Mouse (Mus musculus): ENCODE results near the gene Dab2ip. TPM values are rescaled to one million over a fixed set of nuclear protein-coding genes. Genes with fewer than 3 reads are reported as not detected.

Gene Dab2ip
- polyA plus RNA-seq, 1 experiment = 46.9 TPM

GRCm38 (mm10) chr2:35584011-35584410, 25.9 kb downstream of the Dab2ip start:
- Histone ChIP-seq H3ac (ENCODE audit: control insufficient read depth, insufficient read length) (no peak overlapping the region), H3K4me3 (no peak overlapping the region), H3K79me2 (ENCODE audit: control insufficient read depth, insufficient read depth) (no peaks in the 10 kb centered on the region), H3K4me2 (ENCODE audit: low read depth) (peak overlapping the region; percentile 94), H3K27me3 (ENCODE audit: control insufficient read depth, insufficient read depth, insufficient read length) (no peaks in the 10 kb centered on the region), H3K36me3 (ENCODE audit: control insufficient read depth, insufficient read depth) (no peaks in the 10 kb centered on the region)
- TF ChIP-seq REST (IDR thresholded peaks at IDR 0.05; ENCODE audit: insufficient read depth, insufficient read length) (no peak), TCF3 (IDR thresholded peaks at IDR 0.05; ENCODE audit: insufficient read length, low read depth) (no peak), E2F4 (IDR thresholded peaks at IDR 0.05; ENCODE audit: insufficient read depth) (no peak), MYOD1 (IDR thresholded peaks at IDR 0.05; ENCODE audit: control insufficient read depth in 1 of 3, insufficient read length in 2 of 3, low read depth in 2 of 3) (no peak), SRF (IDR thresholded peaks at IDR 0.05; ENCODE audit: control insufficient read depth, insufficient read length, low read depth) (no peak), POLR2A (IDR thresholded peaks at IDR 0.05; ENCODE audit: insufficient read length, low read depth) (no peak), MAX (IDR thresholded peaks at IDR 0.05; ENCODE audit: low read depth) (no peak), CEBPB (IDR thresholded peaks at IDR 0.05; ENCODE audit: insufficient read depth, poor library complexity, severe bottlenecking) (no peak), TCF12 (IDR thresholded peaks at IDR 0.05; ENCODE audit: insufficient read depth, poor library complexity, severe bottlenecking) (no peak), MYOG (IDR thresholded peaks at IDR 0.05; ENCODE audit: control insufficient read depth in 1 of 3, insufficient read depth in 1 of 3, insufficient read length in 2 of 3, low read depth in 2 of 3) (no peak), POLR2AphosphoS2 (IDR thresholded peaks at IDR 0.05; ENCODE audit: insufficient read length, low read depth) (no peak), USF1 (IDR thresholded peaks at IDR 0.05; ENCODE audit: low read depth) (no peak)

GRCm38 (mm10) chr2:35588368-35588767, 30.3 kb downstream of the Dab2ip start:
- no peaks in the 10 kb centered on the region for H3K36me3 ChIP-seq (ENCODE audit: control insufficient read depth, insufficient read depth)
- no peak overlapping the region for H3ac ChIP-seq (ENCODE audit: control insufficient read depth, insufficient read length)
- H3K79me2 ChIP-seq (ENCODE audit: control insufficient read depth, insufficient read depth) = no peaks in the 10 kb centered on the region
- H3K4me2 ChIP-seq (ENCODE audit: low read depth) = peak overlapping the region; percentile 53
- H3K27me3 ChIP-seq (ENCODE audit: control insufficient read depth, insufficient read depth, insufficient read length) = no peaks in the 10 kb centered on the region
- H3K4me3 ChIP-seq = no peak overlapping the region
- TF ChIP-seq MYOD1 (IDR thresholded peaks at IDR 0.05; ENCODE audit: control insufficient read depth in 1 of 3, insufficient read length in 2 of 3, low read depth in 2 of 3) = peak in 1 of 3 experiments; percentile 32
- TF ChIP-seq TCF3 (IDR thresholded peaks at IDR 0.05; ENCODE audit: insufficient read length, low read depth) = no peak

GRCm38 (mm10) chr2:35589385-35589784, 31.3 kb downstream of the Dab2ip start:
- Histone ChIP-seq H3K36me3 (ENCODE audit: control insufficient read depth, insufficient read depth) (no peaks in the 10 kb centered on the region), H3K4me3 (no peak overlapping the region), H3K27me3 (ENCODE audit: control insufficient read depth, insufficient read depth, insufficient read length) (no peaks in the 10 kb centered on the region), H3K79me2 (ENCODE audit: control insufficient read depth, insufficient read depth) (no peaks in the 10 kb centered on the region), H3ac (ENCODE audit: control insufficient read depth, insufficient read length) (no peak overlapping the region), H3K4me2 (ENCODE audit: low read depth) (no peak overlapping the region)
- TF ChIP-seq USF1 (IDR thresholded peaks at IDR 0.05; ENCODE audit: low read depth) (no peak), REST (IDR thresholded peaks at IDR 0.05; ENCODE audit: insufficient read depth, insufficient read length) (no peak), TCF3 (IDR thresholded peaks at IDR 0.05; ENCODE audit: insufficient read length, low read depth) (no peak), MYOD1 (IDR thresholded peaks at IDR 0.05; ENCODE audit: control insufficient read depth in 1 of 3, insufficient read length in 2 of 3, low read depth in 2 of 3) (no peak), TCF12 (IDR thresholded peaks at IDR 0.05; ENCODE audit: insufficient read depth, poor library complexity, severe bottlenecking) (no peak), SRF (IDR thresholded peaks at IDR 0.05; ENCODE audit: control insufficient read depth, insufficient read length, low read depth) (no peak), MAX (IDR thresholded peaks at IDR 0.05; ENCODE audit: low read depth) (no peak), MYOG (IDR thresholded peaks at IDR 0.05; ENCODE audit: control insufficient read depth in 1 of 3, insufficient read depth in 1 of 3, insufficient read length in 2 of 3, low read depth in 2 of 3) (no peak), CEBPB (IDR thresholded peaks at IDR 0.05; ENCODE audit: insufficient read depth, poor library complexity, severe bottlenecking) (no peak), POLR2A (IDR thresholded peaks at IDR 0.05; ENCODE audit: insufficient read length, low read depth) (no peak), POLR2AphosphoS2 (IDR thresholded peaks at IDR 0.05; ENCODE audit: insufficient read length, low read depth) (no peak), E2F4 (IDR thresholded peaks at IDR 0.05; ENCODE audit: insufficient read depth) (no peak)

- Histone ChIP-seq H3K4me2 (ENCODE audit: low read depth) (no peak overlapping the region), H3K27me3 (ENCODE audit: control insufficient read depth, insufficient read depth, insufficient read length) (no peaks in the 10 kb centered on the region), H3ac (ENCODE audit: control insufficient read depth, insufficient read length) (no peak overlapping the region), H3K36me3 (ENCODE audit: control insufficient read depth, insufficient read depth) (no peaks in the 10 kb centered on the region), H3K4me3 (no peak overlapping the region), H3K79me2 (ENCODE audit: control insufficient read depth, insufficient read depth) (no peaks in the 10 kb centered on the region)
- TF ChIP-seq MYOD1 (IDR thresholded peaks at IDR 0.05; ENCODE audit: control insufficient read depth in 1 of 3, insufficient read length in 2 of 3, low read depth in 2 of 3) (no peak), TCF12 (IDR thresholded peaks at IDR 0.05; ENCODE audit: insufficient read depth, poor library complexity, severe bottlenecking) (no peak), POLR2A (IDR thresholded peaks at IDR 0.05; ENCODE audit: insufficient read length, low read depth) (no peak), SRF (IDR thresholded peaks at IDR 0.05; ENCODE audit: control insufficient read depth, insufficient read length, low read depth) (no peak), USF1 (IDR thresholded peaks at IDR 0.05; ENCODE audit: low read depth) (no peak), TCF3 (IDR thresholded peaks at IDR 0.05; ENCODE audit: insufficient read length, low read depth) (no peak), E2F4 (IDR thresholded peaks at IDR 0.05; ENCODE audit: insufficient read depth) (no peak), CEBPB (IDR thresholded peaks at IDR 0.05; ENCODE audit: insufficient read depth, poor library complexity, severe bottlenecking) (no peak), MAX (IDR thresholded peaks at IDR 0.05; ENCODE audit: low read depth) (no peak), MYOG (IDR thresholded peaks at IDR 0.05; ENCODE audit: control insufficient read depth in 1 of 3, insufficient read depth in 1 of 3, insufficient read length in 2 of 3, low read depth in 2 of 3) (no peak), POLR2AphosphoS2 (IDR thresholded peaks at IDR 0.05; ENCODE audit: insufficient read length, low read depth) (no peak), REST (IDR thresholded peaks at IDR 0.05; ENCODE audit: insufficient read depth, insufficient read length) (no peak)
Measured at GRCm38 (mm10) chr2:35589800-35590199, 31.7 kb downstream of the Dab2ip start.

Measured in myocyte (in vitro differentiated cells).